Mouse (Mus musculus) CH12.LX (cell line): ENCODE data around the gene Bmp7.

Experiments used
- CTCF ChIP-seq, 2 experiments: IDR thresholded peaks in 1 of 2; conservative IDR thresholded peaks in 1 of 2; 2 replicates each; pipeline ENCODE4 v1.5.1; 2011 to 2012; ENCODE audit warnings: low read depth in 2 of 2, low read length in 2 of 2, improper control_type of control experiment in 1 of 2, inconsistent platforms in 1 of 2, mild to moderate bottlenecking in 1 of 2, moderate library complexity in 1 of 2
- HCFC1 ChIP-seq: IDR thresholded peaks from 2 replicates; pipeline ENCODE4 v1.6.1; 2012; ENCODE audit warnings: low read depth, mild to moderate bottlenecking, inconsistent platforms, low read length, improper control_type of control experiment
- IRF4 ChIP-seq: IDR thresholded peaks from 2 replicates; pipeline ENCODE4 v1.6.1; 2014; ENCODE audit warnings: low read depth, mild to moderate bottlenecking, inconsistent platforms, low read length, improper control_type of control experiment
- JUND ChIP-seq: conservative IDR thresholded peaks from 2 replicates; pipeline ENCODE4 v1.6.1; 2011; ENCODE audit warnings: low read depth, low read length, improper control_type of control experiment
- KAT2A ChIP-seq: IDR thresholded peaks from 2 replicates; pipeline ENCODE4 v1.6.1; 2012; ENCODE audit warnings: low read length, improper control_type of control experiment, inconsistent platforms; ENCODE audit not compliant: insufficient replicate concordance
- MYC ChIP-seq: IDR thresholded peaks from 2 replicates; pipeline ENCODE4 v1.6.1; 2011; ENCODE audit warnings: low read depth, mild to moderate bottlenecking, improper control_type of control experiment, low read length
- NELFE ChIP-seq: IDR thresholded peaks from 2 replicates; pipeline ENCODE4 v1.6.1; 2011; ENCODE audit warnings: low read depth, low read length, improper control_type of control experiment
- POLR2A ChIP-seq: IDR thresholded peaks from 2 replicates; pipeline ENCODE4 v1.6.1; 2011; ENCODE audit warnings: low read depth, mild to moderate bottlenecking, improper control_type of control experiment, low read length
- RAD21 ChIP-seq: IDR thresholded peaks from 2 replicates; pipeline ENCODE4 v1.6.1; 2011; ENCODE audit warnings: low read depth, mild to moderate bottlenecking, low read length, improper control_type of control experiment, moderate library complexity
- UBTF ChIP-seq: IDR thresholded peaks from 2 replicates; pipeline ENCODE4 v1.6.1; 2012; ENCODE audit warnings: low read depth, mild to moderate bottlenecking, inconsistent platforms, low read length, improper control_type of control experiment, moderate library complexity
- ZC3H11A ChIP-seq: IDR thresholded peaks from 2 replicates; pipeline ENCODE4 v1.6.1; 2012; ENCODE audit warnings: low read depth, mild to moderate bottlenecking, inconsistent platforms, low read length, improper control_type of control experiment
- ZKSCAN1 ChIP-seq: IDR thresholded peaks from 2 replicates; pipeline ENCODE4 v1.6.1; 2012; ENCODE audit warnings: low read depth, inconsistent platforms, low read length, improper control_type of control experiment, borderline replicate concordance
- ZMIZ1 ChIP-seq: IDR thresholded peaks from 2 replicates; pipeline ENCODE4 v1.6.1; 2012; ENCODE audit warnings: low read depth, mild to moderate bottlenecking, inconsistent platforms, low read length, improper control_type of control experiment

- no peak for TF ChIP-seq JUND
- no peak for TF ChIP-seq HCFC1
- TF ChIP-seq ZKSCAN1: no peak
- TF ChIP-seq IRF4: no peak
- no peak for TF ChIP-seq NELFE
- TF ChIP-seq CTCF (conservative IDR thresholded peaks at IDR 0.05 in 1 of 2, IDR thresholded peaks at IDR 0.05 in 1 of 2; ENCODE audit: low read depth in 2 of 2, low read length in 2 of 2): no peak
- no peak for TF ChIP-seq UBTF
- no peak for TF ChIP-seq POLR2A
- no peak for TF ChIP-seq ZC3H11A
- TF ChIP-seq RAD21: no peak
- no peak for TF ChIP-seq ZMIZ1
- TF ChIP-seq KAT2A: no peak
- TF ChIP-seq MYC: no peak
Observed at GRCm38 (mm10) chr2:172889222-172889621, 50.9 kb downstream of the Bmp7 start.
